In genomic region chr9:46227064-46227614, GRCm38 (mm10) we compare ENCODE assay signal across 23 mouse cellular contexts. TPM values are rescaled to one million over a fixed set of nuclear protein-coding genes. Genes with fewer than 3 reads are reported as not detected.
"Had no signal": no experiment of that assay in that cellular context is flagged by ENCODE, and none has a peak within 500 bp of the region (broad histone marks: within the 10 kb centered on the region; RNA-seq: fewer than 3 reads in every experiment).

No protein-coding gene starts in this region.

- H3K9me3 ChIP-seq: lung, embryonic 15.5 days; midbrain, embryonic 10.5 days; midbrain, embryonic 12.5 days; neural tube, embryonic 13.5 days; neural tube, embryonic 15.5 days; stomach, embryonic 15.5 days had no signal

- H3K27me3 ChIP-seq: lung, embryonic 15.5 days; neural tube, embryonic 15.5 days; stomach, embryonic 15.5 days had no signal

- H3K4me3 ChIP-seq: lung, embryonic 15.5 days; midbrain, embryonic 10.5 days; midbrain, embryonic 12.5 days; myocyte; neural tube, embryonic 13.5 days; neural tube, embryonic 15.5 days; stomach, embryonic 15.5 days had no signal

- ATAC-seq: midbrain, embryonic 16.5 days had no signal

- H3K4me2 ChIP-seq: lung, embryonic 15.5 days; midbrain, embryonic 12.5 days; neural tube, embryonic 13.5 days; neural tube, embryonic 15.5 days; stomach, embryonic 15.5 days had no signal

- H3K27ac ChIP-seq: liver, embryonic 14.5 days; lung, embryonic 15.5 days; midbrain, embryonic 10.5 days; midbrain, embryonic 12.5 days; neural tube, embryonic 13.5 days; neural tube, embryonic 15.5 days; stomach, embryonic 15.5 days; stomach, postnatal 0 days had no signal

- DNase-seq: lung, adult 2 months; lung, postnatal 10 days; lung, postnatal 4 days; midbrain, embryonic 14.5 days; right cerebral cortex, postnatal 14 days; spleen, adult 18-20 months; thymus, adult 18-20 months; thymus, postnatal 14 days; thymus, postnatal 36 days had no signal

- H3K9ac ChIP-seq: liver, embryonic 14.5 days; lung, embryonic 15.5 days; midbrain, embryonic 12.5 days; neural tube, embryonic 13.5 days; neural tube, embryonic 15.5 days; stomach, embryonic 15.5 days had no signal

RNA-seq across cellular contexts. Expression of gene Apoa1, which starts 1.2 kb away (rescaled TPM):
- total RNA-seq: megakaryocyte, adult 5-6 weeks; megakaryocyte-erythroid progenitor cell, adult 5-6 weeks had no signal
- polyA plus RNA-seq: myocyte had no signal

RNA-seq across cellular contexts. Expression of gene Apoc3, which starts 8.3 kb away (rescaled TPM):
- total RNA-seq: megakaryocyte, adult 5-6 weeks; megakaryocyte-erythroid progenitor cell, adult 5-6 weeks had no signal
- polyA plus RNA-seq: lung, embryonic 15.5 days; midbrain, embryonic 10.5 days; midbrain, embryonic 12.5 days; midbrain, embryonic 14.5 days; midbrain, embryonic 16.5 days; myocyte; neural tube, embryonic 11.5 days; neural tube, embryonic 13.5 days; neural tube, embryonic 15.5 days; testis, adult 2 months had no signal

RNA-seq across cellular contexts. Expression of gene Apoa4, which starts 13.4 kb away (rescaled TPM):
- total RNA-seq: megakaryocyte, adult 5-6 weeks; megakaryocyte-erythroid progenitor cell, adult 5-6 weeks had no signal
- polyA plus RNA-seq: midbrain, embryonic 10.5 days; midbrain, embryonic 12.5 days; midbrain, embryonic 14.5 days; midbrain, embryonic 16.5 days; myocyte; neural tube, embryonic 11.5 days; neural tube, embryonic 15.5 days had no signal

RNA-seq across cellular contexts. Expression of gene Apoa5, which starts 41.3 kb away (rescaled TPM):
- total RNA-seq: megakaryocyte-erythroid progenitor cell, adult 5-6 weeks had no signal
- polyA plus RNA-seq: lung, embryonic 15.5 days; midbrain, embryonic 10.5 days; midbrain, embryonic 12.5 days; midbrain, embryonic 14.5 days; midbrain, embryonic 16.5 days; myocyte; neural tube, embryonic 11.5 days; neural tube, embryonic 13.5 days; neural tube, embryonic 15.5 days; testis, adult 2 months had no signal
